Mouse (Mus musculus): ENCODE data around the gene Cdc42. TPM values are rescaled to one million over a fixed set of nuclear protein-coding genes. Genes with fewer than 3 reads are reported as not detected.

The Cdc42 gene
- polyA plus RNA-seq, 1 experiment from 2014 or later = 235 TPM

- Histone ChIP-seq H3K4me1 (ENCODE audit: control insufficient read depth, low read depth, low read length) (no peaks in the 10 kb centered on the region; the same call in none of the 2 replicates), H3K36me3 (ENCODE audit: control insufficient read depth, insufficient read depth) (peaks cover 2% of the 10 kb centered on the region; the same call in 1 of the 2 replicates), H3K9ac (ENCODE audit: low read depth, low read length) (no peak overlapping the region), H3K27me3 (ENCODE audit: control insufficient read depth, insufficient read depth, low read depth, low read length) (no peaks in the 10 kb centered on the region), H3K27ac (ENCODE audit: low read length) (no peak overlapping the region), H3K4me3 (ENCODE audit: low read depth, low read length) (no peak overlapping the region), H3K9me3 (replicated peaks; ENCODE audit: control insufficient read depth, low read length) (no peaks in the 10 kb centered on the region), H3K4me2 (ENCODE audit: low read depth, low read length) (no peak overlapping the region)
- 20% methylated on average over 2 of the region's 2 CpGs for WGBS (ENCODE audit: insufficient replicate concordance)
- no peak for ATAC-seq (ENCODE audit: low read depth)
Measured at GRCm38 (mm10) chr4:137313511-137313910, 44.0 kb downstream of the Cdc42 start.

DNA sequence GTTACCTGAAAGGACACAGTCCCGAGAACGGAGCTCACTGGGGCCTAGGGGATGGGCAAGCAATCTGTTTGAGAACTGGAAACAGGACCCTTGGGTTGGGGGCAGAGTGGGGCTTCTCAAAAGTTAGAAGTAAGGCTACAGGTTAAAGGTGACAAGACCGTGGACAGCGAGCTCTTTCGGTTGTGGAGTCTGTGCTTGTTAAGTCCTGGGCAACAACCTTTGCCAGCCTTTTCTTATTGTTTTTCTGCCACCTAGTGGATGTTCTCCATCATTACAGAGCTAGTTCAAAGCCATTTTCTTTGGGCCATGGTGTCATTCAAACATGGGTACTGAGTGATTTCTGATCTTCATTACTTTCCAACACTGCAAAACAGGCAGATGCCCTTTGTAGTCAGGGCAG lies 49.1 kb downstream of the Cdc42 start:
- ATAC-seq (ENCODE audit: low read depth) = no peak
- H3K4me1 ChIP-seq (ENCODE audit: control insufficient read depth, low read depth, low read length) = peaks cover 5% of the 10 kb centered on the region; the same call in 1 of the 2 replicates
- no peaks in the 10 kb centered on the region for H3K9me3 ChIP-seq (replicated peaks; ENCODE audit: control insufficient read depth, low read length)
- no peaks in the 10 kb centered on the region for H3K36me3 ChIP-seq (ENCODE audit: control insufficient read depth, insufficient read depth)
- no peak overlapping the region for H3K27ac ChIP-seq (ENCODE audit: low read length)
- 62% methylated on average over 5 of the region's 5 CpGs for WGBS (ENCODE audit: insufficient replicate concordance)
- no peaks in the 10 kb centered on the region for H3K27me3 ChIP-seq (ENCODE audit: control insufficient read depth, insufficient read depth, low read depth, low read length)
- no peak overlapping the region for H3K9ac ChIP-seq (ENCODE audit: low read depth, low read length)
- H3K4me2 ChIP-seq (ENCODE audit: low read depth, low read length) = no peak overlapping the region
- no peak overlapping the region for H3K4me3 ChIP-seq (ENCODE audit: low read depth, low read length)

GRCm38 (mm10) chr4:137306991-137307706 lies 50.4 kb downstream of the Cdc42 start:
- 78% methylated on average over 19 of the region's 19 CpGs for WGBS (ENCODE audit: insufficient replicate concordance)
- peaks cover 5% of the 10 kb centered on the region; the same call in 1 of the 2 replicates for H3K4me1 ChIP-seq (ENCODE audit: control insufficient read depth, low read depth, low read length)
- no peak overlapping the region for H3K9ac ChIP-seq (ENCODE audit: low read depth, low read length)
- no peaks in the 10 kb centered on the region for H3K9me3 ChIP-seq (replicated peaks; ENCODE audit: control insufficient read depth, low read length)
- no peaks in the 10 kb centered on the region for H3K27me3 ChIP-seq (ENCODE audit: control insufficient read depth, insufficient read depth, low read depth, low read length)
- peak; percentile 62; the same call in 1 of the 2 replicates for ATAC-seq (ENCODE audit: low read depth)
- no peak overlapping the region for H3K4me2 ChIP-seq (ENCODE audit: low read depth, low read length)
- no peak overlapping the region for H3K4me3 ChIP-seq (ENCODE audit: low read depth, low read length)
- H3K27ac ChIP-seq (ENCODE audit: low read length) = no peak overlapping the region
- no peaks in the 10 kb centered on the region for H3K36me3 ChIP-seq (ENCODE audit: control insufficient read depth, insufficient read depth)

DNA sequence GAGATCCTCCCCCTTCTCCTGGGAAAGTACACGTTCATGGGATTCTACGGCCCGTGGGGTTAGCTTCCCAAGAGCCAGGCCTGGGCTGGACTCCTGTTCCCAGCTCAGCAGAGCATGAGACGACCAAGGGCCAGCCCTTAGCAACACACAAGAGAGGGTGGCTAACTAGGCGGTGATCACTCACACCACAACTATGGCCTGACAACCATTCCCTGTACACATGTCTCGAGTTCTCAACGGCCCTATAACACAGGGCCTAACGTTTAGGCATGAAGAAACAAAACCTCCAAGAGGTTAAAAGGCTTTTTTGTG lies 51.0 kb downstream of the Cdc42 start:
- no peak overlapping the region for H3K4me3 ChIP-seq (ENCODE audit: low read depth, low read length)
- no peak overlapping the region for H3K4me2 ChIP-seq (ENCODE audit: low read depth, low read length)
- H3K27me3 ChIP-seq (ENCODE audit: control insufficient read depth, insufficient read depth, low read depth, low read length) = no peaks in the 10 kb centered on the region
- H3K4me1 ChIP-seq (ENCODE audit: control insufficient read depth, low read depth, low read length) = peaks cover 5% of the 10 kb centered on the region; the same call in 1 of the 2 replicates
- no peak overlapping the region for H3K9ac ChIP-seq (ENCODE audit: low read depth, low read length)
- no peaks in the 10 kb centered on the region for H3K9me3 ChIP-seq (replicated peaks; ENCODE audit: control insufficient read depth, low read length)
- no peaks in the 10 kb centered on the region for H3K36me3 ChIP-seq (ENCODE audit: control insufficient read depth, insufficient read depth)
- H3K27ac ChIP-seq (ENCODE audit: low read length) = no peak overlapping the region
- WGBS (ENCODE audit: insufficient replicate concordance) = 81% methylated on average over 8 of the region's 8 CpGs
- no peak for ATAC-seq (ENCODE audit: low read depth)

GRCm38 (mm10) chr4:137305831-137306576 lies 51.5 kb downstream of the Cdc42 start:
- ATAC-seq (ENCODE audit: low read depth) = no peak
- no peak overlapping the region for H3K9ac ChIP-seq (ENCODE audit: low read depth, low read length)
- H3K4me2 ChIP-seq (ENCODE audit: low read depth, low read length) = no peak overlapping the region
- no peak overlapping the region for H3K27ac ChIP-seq (ENCODE audit: low read length)
- 74% methylated on average over 13 of the region's 13 CpGs for WGBS (ENCODE audit: insufficient replicate concordance)
- H3K4me3 ChIP-seq (ENCODE audit: low read depth, low read length) = no peak overlapping the region
- no peaks in the 10 kb centered on the region for H3K9me3 ChIP-seq (replicated peaks; ENCODE audit: control insufficient read depth, low read length)
- no peaks in the 10 kb centered on the region for H3K27me3 ChIP-seq (ENCODE audit: control insufficient read depth, insufficient read depth, low read depth, low read length)
- no peaks in the 10 kb centered on the region for H3K36me3 ChIP-seq (ENCODE audit: control insufficient read depth, insufficient read depth)
- peaks cover 5% of the 10 kb centered on the region; the same call in 1 of the 2 replicates for H3K4me1 ChIP-seq (ENCODE audit: control insufficient read depth, low read depth, low read length)

GRCm38 (mm10) chr4:137305066-137305465 lies 52.5 kb downstream of the Cdc42 start:
- H3K4me2 ChIP-seq (ENCODE audit: low read depth, low read length) = no peak overlapping the region
- peaks cover 5% of the 10 kb centered on the region; the same call in 1 of the 2 replicates for H3K4me1 ChIP-seq (ENCODE audit: control insufficient read depth, low read depth, low read length)
- H3K9ac ChIP-seq (ENCODE audit: low read depth, low read length) = no peak overlapping the region
- no peak overlapping the region for H3K27ac ChIP-seq (ENCODE audit: low read length)
- H3K36me3 ChIP-seq (ENCODE audit: control insufficient read depth, insufficient read depth) = no peaks in the 10 kb centered on the region
- H3K4me3 ChIP-seq (ENCODE audit: low read depth, low read length) = no peak overlapping the region
- no peaks in the 10 kb centered on the region for H3K27me3 ChIP-seq (ENCODE audit: control insufficient read depth, insufficient read depth, low read depth, low read length)
- H3K9me3 ChIP-seq (replicated peaks; ENCODE audit: control insufficient read depth, low read length) = no peaks in the 10 kb centered on the region
- WGBS (ENCODE audit: insufficient replicate concordance) = 73% methylated on average over 7 of the region's 7 CpGs
- ATAC-seq (ENCODE audit: low read depth) = no peak

DNA sequence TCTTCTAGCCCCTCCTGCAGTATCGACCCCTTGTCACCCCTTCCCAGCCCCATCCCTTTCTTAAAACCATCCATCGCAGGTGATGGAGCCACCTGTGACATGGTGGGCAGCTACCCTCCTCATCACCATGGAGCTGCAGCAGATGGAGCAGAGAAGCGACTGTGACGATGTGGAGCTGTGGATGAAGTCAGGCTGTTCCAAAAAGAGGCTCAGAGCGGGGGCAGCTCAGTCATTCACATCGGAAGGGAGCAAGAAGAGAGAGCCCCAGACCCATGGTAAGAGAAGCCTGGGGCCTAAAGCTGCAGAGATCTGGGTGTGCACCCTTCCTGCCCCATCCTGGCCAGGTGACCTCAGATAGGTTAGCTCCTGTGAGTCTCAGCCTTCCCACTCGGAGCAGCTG lies 53.4 kb downstream of the Cdc42 start:
- no peak for ATAC-seq (ENCODE audit: low read depth)
- Histone ChIP-seq H3K4me1 (ENCODE audit: control insufficient read depth, low read depth, low read length) (peaks cover 5% of the 10 kb centered on the region; the same call in 1 of the 2 replicates), H3K36me3 (ENCODE audit: control insufficient read depth, insufficient read depth) (no peaks in the 10 kb centered on the region), H3K4me3 (ENCODE audit: low read depth, low read length) (no peak overlapping the region), H3K27ac (ENCODE audit: low read length) (no peak overlapping the region), H3K27me3 (ENCODE audit: control insufficient read depth, insufficient read depth, low read depth, low read length) (no peaks in the 10 kb centered on the region), H3K9ac (ENCODE audit: low read depth, low read length) (no peak overlapping the region), H3K9me3 (replicated peaks; ENCODE audit: control insufficient read depth, low read length) (no peaks in the 10 kb centered on the region), H3K4me2 (ENCODE audit: low read depth, low read length) (no peak overlapping the region)
- WGBS (ENCODE audit: insufficient replicate concordance) = 80% methylated on average over 7 of the region's 7 CpGs

GRCm38 (mm10) chr4:137301635-137302034 lies 55.9 kb downstream of the Cdc42 start:
- WGBS (ENCODE audit: insufficient replicate concordance) = 75% methylated on average over 16 of the region's 16 CpGs
- no peak overlapping the region for H3K4me3 ChIP-seq (ENCODE audit: low read depth, low read length)
- no peak for ATAC-seq (ENCODE audit: low read depth)

DNA sequence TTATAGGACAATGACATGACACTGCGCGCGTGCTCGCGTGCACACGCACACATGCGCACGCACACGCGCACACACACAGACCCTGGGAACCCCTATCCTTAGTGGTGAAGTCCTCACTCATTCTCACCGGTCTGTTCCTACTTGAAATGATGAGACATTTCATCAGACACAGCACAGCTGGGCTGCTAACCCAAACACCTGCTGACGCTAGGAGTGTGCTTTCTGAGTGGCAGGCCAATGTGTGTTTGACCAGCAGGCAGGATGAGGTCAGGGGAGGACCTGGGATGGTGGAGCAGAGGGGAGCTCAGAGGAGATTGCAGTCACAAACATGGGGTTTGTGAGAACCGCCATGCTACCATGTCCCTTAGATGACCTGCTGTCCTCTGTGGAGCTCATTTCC lies 57.3 kb downstream of the Cdc42 start:
- Histone ChIP-seq H3K36me3 (ENCODE audit: control insufficient read depth, insufficient read depth) (no peaks in the 10 kb centered on the region), H3K4me1 (ENCODE audit: control insufficient read depth, low read depth, low read length) (no peaks in the 10 kb centered on the region; the same call in 1 of the 2 replicates), H3K4me3 (ENCODE audit: low read depth, low read length) (no peak overlapping the region), H3K4me2 (ENCODE audit: low read depth, low read length) (no peak overlapping the region), H3K9ac (ENCODE audit: low read depth, low read length) (no peak overlapping the region), H3K27ac (ENCODE audit: low read length) (no peak overlapping the region), H3K9me3 (replicated peaks; ENCODE audit: control insufficient read depth, low read length) (no peaks in the 10 kb centered on the region), H3K27me3 (ENCODE audit: control insufficient read depth, insufficient read depth, low read depth, low read length) (no peaks in the 10 kb centered on the region)
- no peak for ATAC-seq (ENCODE audit: low read depth)
- 83% methylated on average over 13 of the region's 13 CpGs for WGBS (ENCODE audit: insufficient replicate concordance)

More at GRCm38 (mm10) chr4:137301635-137302034, 55.9 kb downstream of the Cdc42 start:
- H3K4me1 ChIP-seq (ENCODE audit: control insufficient read depth, low read depth, low read length) = no peaks in the 10 kb centered on the region; the same call in 1 of the 2 replicates
- H3K36me3 ChIP-seq (ENCODE audit: control insufficient read depth, insufficient read depth) = no peaks in the 10 kb centered on the region
- no peak overlapping the region for H3K9ac ChIP-seq (ENCODE audit: low read depth, low read length)
- no peak overlapping the region for H3K27ac ChIP-seq (ENCODE audit: low read length)
- no peak overlapping the region for H3K4me2 ChIP-seq (ENCODE audit: low read depth, low read length)
- no peaks in the 10 kb centered on the region for H3K9me3 ChIP-seq (replicated peaks; ENCODE audit: control insufficient read depth, low read length)
- no peaks in the 10 kb centered on the region for H3K27me3 ChIP-seq (ENCODE audit: control insufficient read depth, insufficient read depth, low read depth, low read length)
